Mouse (Mus musculus) embryonic facial prominence, embryonic 13.5 days (tissue): ENCODE results near the gene Echs1. TPM values are rescaled to one million over a fixed set of nuclear protein-coding genes. Genes with fewer than 3 reads are reported as not detected.

Experiments used
- ATAC-seq: fragments of 200-750 bp; cut with Nextera tagmentation; 2 replicates; pipeline ENCODE4 v1.8.0; 2017; ENCODE audit warnings: low read depth; ENCODE audit not compliant: insufficient number of reproducible peaks, insufficient read depth, low FRiP score, low TSS enrichment
- H3K27ac ChIP-seq: fragments of 300-500 bp; sonication (generic); 2 replicates; pipeline ENCODE4 v1.5.1; 2015; ENCODE audit warnings: moderate library complexity, mild to moderate bottlenecking, inconsistent platforms
- H3K27me3 ChIP-seq: fragments of 300-500 bp; sonication (generic); 2 replicates; pipeline ENCODE4 v1.6.1; 2015; ENCODE audit warnings: mild to moderate bottlenecking, inconsistent platforms
- H3K36me3 ChIP-seq: fragments of 300-500 bp; sonication (generic); 2 replicates; pipeline ENCODE4 v1.6.1; 2015; ENCODE audit warnings: mild to moderate bottlenecking, inconsistent platforms
- H3K4me1 ChIP-seq: fragments of 300-500 bp; sonication (generic); 2 replicates; pipeline ENCODE4 v1.6.1; 2015; ENCODE audit warnings: inconsistent platforms
- H3K4me2 ChIP-seq: fragments of 300-500 bp; sonication (generic); 2 replicates; pipeline ENCODE4 v1.6.1; 2015; ENCODE audit warnings: moderate library complexity, mild to moderate bottlenecking, inconsistent platforms
- H3K4me3 ChIP-seq: fragments of 300-500 bp; sonication (generic); 2 replicates; pipeline ENCODE4 v1.5.1; 2015; ENCODE audit warnings: mild to moderate bottlenecking, inconsistent platforms
- H3K9ac ChIP-seq: fragments of 300-500 bp; sonication (generic); 2 replicates; pipeline ENCODE4 v1.6.1; 2015; ENCODE audit warnings: mild to moderate bottlenecking, inconsistent platforms
- H3K9me3 ChIP-seq: fragments of 300-500 bp; sonication (generic); 2 replicates; pipeline ENCODE4 v1.6.1; 2016; ENCODE audit warnings: inconsistent platforms
- WGBS: fragments of 180-500 bp; shearing (Covaris S2); methylation state at CpG from one replicate; pipeline ENCODE4 v1.1.7; 2015; ENCODE audit warnings: mixed read lengths; 5-methylcytosine and 5-hydroxymethylcytosine counted together
- polyA plus RNA-seq: library from polyadenylated mRNA; unstranded; fragments of >200 nt; fragmentation: Nextera tagmentation; extraction: Ambion mirVana; gene quantifications from 2 replicates; pipeline ENCODE4 v1.2.1, GENCODE M21; 2015

The Echs1 gene
- polyA plus RNA-seq, 1 experiment from 2014 or later = 170 TPM

GRCm38 (mm10) chr7:140058528-140058927, 57.7 kb downstream of the Echs1 start:
- no peak overlapping the region for H3K27ac ChIP-seq

GRCm38 (mm10) chr7:140057413-140058407, 58.6 kb downstream of the Echs1 start:
- Histone ChIP-seq H3K9ac (peak overlapping the region; percentile 73), H3K4me2 (peak overlapping the region; percentile 86), H3K36me3 (no peaks in the 10 kb centered on the region), H3K9me3 (no peaks in the 10 kb centered on the region), H3K27me3 (peaks cover 86% of the 10 kb centered on the region), H3K4me1 (peaks cover 19% of the 10 kb centered on the region), H3K27ac (no peak overlapping the region), H3K4me3 (peak overlapping the region; percentile 48)
- 2% methylated on average over 53 of the region's 53 CpGs for WGBS
- no peak for ATAC-seq

More at GRCm38 (mm10) chr7:140058528-140058927, 57.7 kb downstream of the Echs1 start:
- 21% methylated on average over 7 of the region's 7 CpGs for WGBS
- Histone ChIP-seq H3K36me3 (no peaks in the 10 kb centered on the region), H3K9me3 (no peaks in the 10 kb centered on the region), H3K4me3 (peak overlapping the region; percentile 48), H3K27me3 (peaks cover 83% of the 10 kb centered on the region), H3K4me2 (peak overlapping the region; percentile 86), H3K9ac (peak overlapping the region; percentile 73; the same call in 1 of the 2 replicates), H3K4me1 (peaks cover 19% of the 10 kb centered on the region)
- no peak for ATAC-seq

Other genes with a start within 250 kb of the Echs1 start
- gene Kndc1, start 221.8 kb downstream of the Echs1 start, polyA plus RNA-seq = 0.11 and 0.15 TPM in 2 replicates
- 0.28 and 0.36 TPM in 2 replicates for gene Utf1, start 172.7 kb downstream of the Echs1 start, polyA plus RNA-seq
- gene 6430531B16Rik, start 137.7 kb downstream of the Echs1 start, polyA plus RNA-seq = 0.85 and 1.1 TPM in 2 replicates
- 2.4 and 3.3 TPM in 2 replicates for gene Adam8, start 123.9 kb downstream of the Echs1 start, polyA plus RNA-seq
- gene Zfp511, start 80.1 kb downstream of the Echs1 start, polyA plus RNA-seq = 41.0 and 42.4 TPM in 2 replicates
- 66.3 and 70.1 TPM in 2 replicates for gene Tubgcp2, start 79.8 kb downstream of the Echs1 start, polyA plus RNA-seq
- gene Msx3, start 67.4 kb downstream of the Echs1 start, polyA plus RNA-seq = 0.20 TPM in 1 of 2 replicates, not detected in the other
- gene Caly, start 33.9 kb downstream of the Echs1 start, polyA plus RNA-seq = 3.1 and 4.0 TPM in 2 replicates
- 2.2 TPM in 1 of 2 replicates, not detected in the other for gene Prap1, start 23.1 kb downstream of the Echs1 start, polyA plus RNA-seq
- gene Fuom, start 14.0 kb downstream of the Echs1 start, polyA plus RNA-seq = 26.0 and 26.9 TPM in 2 replicates
- gene Paox, start 677 bp downstream of the Echs1 start, polyA plus RNA-seq = 18.1 and 19.2 TPM in 2 replicates
- gene Mtg1, start 21.1 kb upstream of the Echs1 start, polyA plus RNA-seq = 21.1 and 24.2 TPM in 2 replicates
- gene Sprn, start 38.4 kb upstream of the Echs1 start, polyA plus RNA-seq = 0.72 TPM in 2 replicates
- not detected in 2 replicates for gene Olfr522, start 48.3 kb upstream of the Echs1 start, polyA plus RNA-seq
- gene Olfr523, start 56.7 kb upstream of the Echs1 start, polyA plus RNA-seq = 0.07 TPM in 1 of 2 replicates, not detected in the other
- not detected in 2 replicates for gene Olfr524, start 89.5 kb upstream of the Echs1 start, polyA plus RNA-seq
- gene Cd163l1, start 101.8 kb upstream of the Echs1 start, polyA plus RNA-seq = not detected in 2 replicates
- gene 5830411N06Rik, start 130.8 kb upstream of the Echs1 start, polyA plus RNA-seq = not detected in 2 replicates
- not detected in 2 replicates for gene Olfr525, start 204.4 kb upstream of the Echs1 start, polyA plus RNA-seq
- gene Olfr527, start 217.5 kb upstream of the Echs1 start, polyA plus RNA-seq = not detected in 2 replicates
- gene Olfr60, start 245.2 kb upstream of the Echs1 start, polyA plus RNA-seq = not detected in 2 replicates